Mouse (Mus musculus): Measurements from ENCODE around the gene Cry2.

DNA sequence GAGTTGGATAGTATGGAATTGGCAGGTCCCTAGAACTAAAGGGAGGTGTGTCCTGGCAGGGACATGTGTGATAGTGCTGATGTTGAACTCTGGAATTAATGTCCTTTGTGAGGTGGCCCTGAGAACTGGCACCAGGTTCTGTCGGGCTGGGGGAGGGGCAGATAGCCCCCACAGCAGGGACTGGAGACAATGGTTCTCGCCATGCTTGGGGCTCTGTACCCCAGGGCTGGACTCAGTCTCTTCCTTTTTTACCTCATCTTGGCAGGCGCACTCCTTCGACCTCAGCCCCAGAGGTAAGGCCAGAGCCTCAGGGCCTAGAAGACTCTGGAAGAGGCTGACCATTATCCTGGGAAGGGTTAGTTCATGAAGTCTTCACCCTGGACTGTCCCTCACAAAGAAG is 51.1 kb downstream of the Cry2 start:
- TF ChIP-seq MYOG (IDR thresholded peaks at IDR 0.05; ENCODE audit: control insufficient read depth, extremely low read depth, insufficient read length) (no peak), USF1 (IDR thresholded peaks at IDR 0.05; ENCODE audit: low read depth) (no peak), CEBPB (IDR thresholded peaks at IDR 0.05; ENCODE audit: low read depth) (no peak), MYOD1 (IDR thresholded peaks at IDR 0.05; ENCODE audit: control insufficient read depth, insufficient read length, low read depth) (no peak), CTCF (IDR thresholded peaks at IDR 0.05; ENCODE audit: control insufficient read depth, insufficient read depth, insufficient read length) (no peak), MAX (IDR thresholded peaks at IDR 0.05) (no peak), FOSL1 (IDR thresholded peaks at IDR 0.05; ENCODE audit: insufficient read depth, low read length, poor library complexity, severe bottlenecking) (no peak)

Measured in C2C12 (cell line).